Mouse (Mus musculus) cerebellum, postnatal 25 days (tissue): ENCODE measurements around the gene Cblc.
A peak's percentile ranks its signal among the peaks of the same experiment; 100 is the strongest.
"Not testable (repeated sequence)": the region's sequence is repeated elsewhere in the genome, so short reads cannot be mapped to it uniquely, and the experiment has no call there.

Experiments
- DNase-seq, 2 experiments: peaks; one replicate each; pipeline ENCODE4 v3.0.0; 2021; ENCODE audit warnings: mixed read lengths in 2 of 2

Cblc gene

DNA sequence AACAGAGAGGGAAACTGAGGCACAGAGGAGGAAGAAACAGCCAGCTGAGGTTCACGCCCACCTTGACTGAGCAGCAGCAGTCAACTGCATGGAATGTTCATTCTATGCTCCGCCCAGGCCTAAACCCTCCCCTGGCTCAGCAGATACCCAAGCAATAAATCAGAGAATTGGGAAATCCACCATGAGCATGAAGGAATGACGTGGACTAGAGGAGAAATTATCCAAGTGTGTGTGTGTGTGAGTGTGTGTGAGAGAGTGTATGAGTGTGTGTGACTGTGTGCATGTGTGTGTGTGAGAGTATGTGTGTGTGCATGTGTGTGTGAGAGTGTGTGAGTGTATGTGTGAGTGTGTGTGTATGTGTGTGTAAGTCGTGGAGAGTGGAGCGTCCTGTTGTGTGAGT is 21.8 kb upstream of the Cblc start:
- DNase-seq = no peak

- no peak for DNase-seq
Observed at GRCm38 (mm10) chr7:19817382-19818105, 20.9 kb upstream of the Cblc start.

- peak; percentile 25 to 67 for DNase-seq
Observed at GRCm38 (mm10) chr7:19816224-19816771, 19.7 kb upstream of the Cblc start.

- no peak for DNase-seq
Observed at GRCm38 (mm10) chr7:19815296-19816223, 19.0 kb upstream of the Cblc start.

GRCm38 (mm10) chr7:19813579-19814122 is 17.0 kb upstream of the Cblc start:
- DNase-seq = no peak

GRCm38 (mm10) chr7:19813161-19813560 is 16.6 kb upstream of the Cblc start:
- no peak for DNase-seq

DNA sequence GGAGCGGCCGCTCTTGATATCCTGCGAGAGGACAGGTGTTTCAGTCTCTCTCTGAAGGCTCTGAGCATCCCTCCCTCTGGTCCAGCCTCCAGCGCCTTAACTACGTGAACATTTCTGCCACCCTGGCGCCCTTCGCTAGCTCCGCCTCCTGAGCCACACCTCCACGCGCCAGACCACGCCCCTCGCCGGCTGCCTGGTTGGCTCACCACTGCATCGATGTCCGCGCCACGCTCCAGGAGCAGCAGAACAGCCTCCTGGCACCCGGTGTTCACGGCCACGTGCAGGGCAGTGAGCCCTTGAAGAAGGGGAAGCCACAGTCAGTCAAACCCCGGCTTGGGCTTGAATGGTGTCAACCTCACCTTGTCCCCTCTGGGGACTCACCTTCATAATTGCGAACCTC is 14.5 kb upstream of the Cblc start:
- peak; percentile 18 to 62 for DNase-seq

DNA sequence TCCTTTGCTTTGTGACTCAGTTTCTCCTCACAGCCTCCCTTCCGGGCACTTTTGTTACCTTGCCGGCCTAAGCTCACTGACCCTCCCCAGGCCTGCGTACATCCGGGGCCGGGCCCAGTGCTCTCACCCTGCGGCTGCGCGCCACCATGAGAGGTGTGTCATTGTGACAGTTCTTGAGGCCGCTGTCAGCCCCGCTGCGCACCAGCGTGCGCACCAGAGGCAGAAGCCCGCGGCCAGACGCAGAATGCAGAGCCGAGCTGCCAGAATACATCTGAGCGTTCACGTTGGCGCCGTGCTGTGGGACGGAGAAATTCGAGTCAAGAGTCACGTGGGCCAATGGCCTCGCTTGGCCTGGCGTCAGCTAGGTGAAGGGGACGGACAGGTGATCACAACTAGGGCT is 12.8 kb upstream of the Cblc start:
- peak in 1 of 2 experiments; percentile 20 for DNase-seq

- no peak for DNase-seq
Observed at GRCm38 (mm10) chr7:19806356-19806969, 9.9 kb upstream of the Cblc start.

DNA sequence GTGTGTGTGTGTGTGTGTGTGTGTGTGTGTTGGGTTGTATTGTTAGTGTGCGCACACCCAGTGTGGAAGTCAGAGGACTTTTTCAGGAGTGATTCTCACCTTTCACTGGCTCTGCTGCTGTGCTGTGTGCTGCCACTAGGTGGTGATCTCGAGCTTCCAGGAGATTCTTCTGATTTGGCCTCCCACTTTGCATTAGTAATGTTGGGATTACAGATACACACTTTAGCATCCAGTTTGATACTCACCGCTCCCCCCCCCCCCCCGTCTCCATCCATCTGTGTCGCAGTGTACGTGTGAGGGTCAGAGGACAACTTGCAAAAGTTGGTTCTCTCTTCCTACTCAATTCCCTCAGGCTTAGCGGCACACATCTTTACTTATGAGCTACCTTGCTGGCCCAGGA is 6.4 kb upstream of the Cblc start:
- DNase-seq = peak; percentile 57 to 80

DNA sequence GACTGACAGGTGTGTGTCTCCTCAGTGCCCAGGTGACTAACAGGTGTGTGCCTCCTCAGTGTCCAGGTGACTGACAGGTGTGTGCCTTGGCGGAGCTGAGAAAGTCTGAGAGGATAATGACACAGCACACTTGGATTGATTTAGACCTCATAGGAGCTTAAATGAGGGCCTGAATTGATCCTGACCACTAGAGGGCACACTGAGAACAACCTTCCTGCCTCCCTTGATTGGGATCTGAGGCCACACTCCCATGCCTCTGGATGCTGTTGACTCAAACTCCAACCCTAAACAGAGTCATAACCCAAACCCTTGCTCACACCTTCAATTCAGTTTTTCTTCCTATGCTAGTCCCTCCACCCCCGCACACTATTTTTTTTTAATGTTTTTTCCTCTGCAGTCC is 4.2 kb upstream of the Cblc start:
- peak in 1 of 2 experiments; percentile 38 for DNase-seq

GRCm38 (mm10) chr7:19796254-19796653 is 355 bp downstream of the Cblc start:
- no peak for DNase-seq

DNA sequence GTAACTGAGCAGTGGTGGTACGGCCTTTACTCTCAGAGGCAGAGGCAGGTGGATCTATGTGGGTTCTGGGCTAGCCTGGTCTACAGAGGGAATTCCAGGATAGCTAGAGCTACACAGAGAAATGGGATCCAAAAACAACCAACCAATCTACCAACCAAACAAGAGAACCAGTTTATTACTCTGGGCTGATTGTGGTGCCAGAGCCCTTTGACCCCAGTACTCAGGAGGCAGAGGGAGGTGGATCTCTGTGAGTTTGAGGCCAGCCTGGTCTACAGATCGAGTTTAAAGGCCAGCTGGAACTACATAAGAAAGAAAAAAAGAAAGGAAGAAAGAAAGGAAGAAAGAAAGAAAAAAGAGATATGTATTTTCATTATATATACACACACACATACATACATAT is 1.4 kb downstream of the Cblc start:
- DNase-seq = no peak

DNA sequence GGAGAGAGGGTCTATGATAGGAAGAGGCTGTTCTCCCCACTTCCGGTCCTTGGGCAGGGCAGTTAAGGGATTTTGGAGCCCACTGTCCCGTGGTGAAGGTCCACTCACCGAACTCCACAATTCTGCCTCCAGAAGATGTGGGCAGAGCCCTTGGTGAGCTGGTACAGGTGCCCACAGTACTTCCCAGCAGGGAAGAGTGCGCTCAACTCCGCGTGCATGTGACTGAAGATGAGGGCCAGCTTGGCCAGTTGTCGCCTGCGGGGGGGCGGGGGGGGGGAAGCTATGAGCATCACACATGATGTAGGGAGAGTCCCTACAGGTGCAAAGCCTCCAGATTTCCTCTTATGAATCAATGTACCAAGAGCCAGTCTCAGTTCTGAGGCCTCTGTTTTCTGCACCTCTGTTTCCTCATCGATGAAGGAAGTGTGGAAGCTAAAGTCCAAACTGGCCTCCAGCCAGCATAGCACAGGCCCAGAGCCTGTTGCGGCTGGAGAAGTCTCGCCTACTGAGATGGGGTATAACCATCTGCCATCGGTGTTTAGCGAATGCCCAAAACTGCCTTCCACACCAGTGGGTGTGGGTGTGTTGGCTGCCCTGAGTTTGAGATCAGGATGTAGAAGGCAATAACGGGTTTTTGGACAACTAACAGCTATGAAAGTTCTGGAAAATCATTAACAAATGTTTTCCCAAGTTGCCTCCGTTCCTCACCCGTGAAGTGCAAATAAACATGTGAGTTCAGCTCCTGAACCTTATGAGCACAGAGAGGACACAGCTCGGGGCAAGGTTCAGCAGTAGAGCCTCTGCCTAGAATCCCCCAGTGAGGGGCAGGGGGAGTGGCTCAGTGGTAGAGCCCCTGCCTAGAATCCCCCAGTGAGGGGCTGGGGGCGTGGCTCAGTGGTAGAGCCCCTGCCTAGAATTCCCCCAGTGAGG is 3.6 kb downstream of the Cblc start:
- DNase-seq = no peak

DNA sequence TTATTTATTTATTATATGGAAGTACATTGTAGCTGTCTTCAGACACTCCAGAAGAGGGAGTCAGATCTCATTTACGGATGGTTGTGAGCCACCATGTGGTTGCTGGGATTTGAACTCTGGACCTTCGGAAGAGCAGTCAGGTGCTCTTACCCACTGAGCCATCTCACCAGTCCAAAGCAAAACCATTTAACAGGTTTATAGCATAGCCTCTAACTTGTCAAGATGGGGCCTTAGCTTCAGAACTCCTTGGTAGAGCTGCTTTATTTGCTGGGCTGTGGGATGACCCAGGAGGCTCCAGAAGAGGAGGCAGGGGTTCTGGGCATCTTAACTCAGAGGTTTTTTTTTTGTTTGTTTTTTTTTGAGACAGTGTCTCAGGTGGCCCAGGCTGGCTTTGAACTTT is 5.1 kb downstream of the Cblc start:
- not testable (repeated sequence) for DNase-seq

DNA sequence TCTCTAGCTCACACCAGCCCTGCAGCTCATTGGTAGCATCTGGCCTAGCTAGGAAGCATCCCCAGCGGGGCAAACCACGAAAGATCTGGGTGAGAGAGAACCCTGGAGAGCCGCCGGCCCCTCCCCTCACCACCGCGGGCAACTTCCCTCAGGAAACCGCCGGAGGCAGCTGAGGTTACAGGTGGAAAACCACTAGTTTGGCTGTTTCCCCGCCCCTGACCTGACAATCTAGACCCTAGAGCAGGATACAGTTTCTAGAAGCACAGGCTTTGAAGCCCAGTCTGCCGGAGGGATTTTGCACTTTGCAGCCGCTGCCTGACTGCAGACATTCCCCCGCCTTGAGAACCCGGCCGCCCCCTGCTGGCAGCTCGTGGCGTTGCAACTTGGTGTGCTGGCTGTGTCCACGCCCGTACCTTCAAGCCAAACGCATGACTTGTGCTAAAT is 6.7 kb downstream of the Cblc start:
- peak; percentile 88 to 95 for DNase-seq

- no peak for DNase-seq
Observed at GRCm38 (mm10) chr7:19785874-19786458, 10.6 kb downstream of the Cblc start.

- no peak for DNase-seq
Observed at GRCm38 (mm10) chr7:19784764-19785535, 11.7 kb downstream of the Cblc start.

GRCm38 (mm10) chr7:19783630-19784029 is 13.0 kb downstream of the Cblc start:
- no peak for DNase-seq

DNA sequence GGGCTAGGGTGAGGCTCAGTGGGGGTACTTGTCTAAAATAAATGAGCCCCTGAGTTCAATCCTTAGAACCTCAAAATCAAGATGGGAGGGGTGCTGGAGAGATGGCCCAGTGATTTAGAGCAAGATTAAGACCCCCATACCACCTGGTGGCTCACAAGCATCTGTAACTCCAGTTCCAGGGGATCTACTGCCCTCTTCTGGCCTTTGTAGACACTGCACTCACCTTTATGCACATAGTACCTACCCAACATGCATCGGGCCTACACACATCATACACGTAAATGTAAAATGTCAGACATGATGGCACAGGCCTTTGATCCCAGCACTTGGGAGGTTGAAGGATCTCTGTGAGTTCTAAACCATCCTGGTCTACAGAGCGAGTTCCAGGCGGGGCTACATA is 14.0 kb downstream of the Cblc start:
- DNase-seq = no peak
